ENCODE assay signal across 9 mouse cellular contexts in the genomic region with DNA sequence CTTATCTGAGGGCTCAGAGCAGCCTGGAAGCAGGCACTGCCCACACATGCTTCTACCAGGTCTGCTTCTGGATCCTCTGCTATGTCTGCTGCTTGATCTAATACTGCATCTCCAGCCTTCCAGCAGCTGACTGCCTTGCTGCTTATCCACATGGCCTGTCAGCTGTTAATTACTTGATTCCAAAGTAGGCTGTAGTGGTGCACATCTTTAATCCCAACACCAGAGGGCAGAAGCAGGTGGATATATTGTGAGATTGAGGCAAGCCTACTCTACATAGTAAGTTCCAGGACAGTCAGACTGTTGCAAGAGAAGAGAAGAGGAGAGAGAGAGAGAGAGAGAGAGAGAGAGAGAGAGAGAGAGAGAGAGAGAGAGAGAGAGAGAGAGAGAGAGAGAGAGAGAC. TPM values are rescaled to one million over a fixed set of nuclear protein-coding genes. Genes with fewer than 3 reads are reported as not detected.
DNase-seq lines count a peak whose midpoint lies in the region; ATAC-seq and TF ChIP-seq lines count a peak whose summit lies in the region.
"Had no signal": no experiment of that assay in that cellular context is flagged by ENCODE, and none has a peak within 500 bp of the region (broad histone marks: within the 10 kb centered on the region; RNA-seq: fewer than 3 reads in every experiment).

No protein-coding gene starts in this region.

- peak; percentile 2 for DNase-seq in hindbrain, embryonic 10.5 days (ENCODE audit: low spot score)
- peak; percentile 17 for DNase-seq in brain, adult 2 months (ENCODE audit: low read depth, low spot score)
- DNase-seq in kidney, postnatal 4 days, result peak; percentile 12
- no peak for DNase-seq in thymus, postnatal 10 days (ENCODE audit: low spot score in 2 of 2)
- no peak for DNase-seq in testis, postnatal 10 days (ENCODE audit: low spot score)

- no peak overlapping the region for H3K4me2 ChIP-seq in hindbrain, embryonic 13.5 days
- H3K4me2 ChIP-seq: embryonic facial prominence, embryonic 13.5 days; limb, embryonic 15.5 days had no signal

- no peak overlapping the region for H3K4me3 ChIP-seq in hindbrain, embryonic 10.5 days
- no peak overlapping the region for H3K4me3 ChIP-seq in hindbrain, embryonic 13.5 days
- H3K4me3 ChIP-seq in E14TG2a.4 (replicated peaks; ENCODE audit: low read length), result no peak overlapping the region
- H3K4me3 ChIP-seq: embryonic facial prominence, embryonic 13.5 days; limb, embryonic 15.5 days had no signal

- H3K9ac ChIP-seq in hindbrain, embryonic 13.5 days, result no peak overlapping the region
- H3K9ac ChIP-seq: embryonic facial prominence, embryonic 13.5 days; limb, embryonic 15.5 days had no signal

- H3K9me3 ChIP-seq in hindbrain, embryonic 10.5 days, result no peaks in the 10 kb centered on the region
- H3K9me3 ChIP-seq in hindbrain, embryonic 13.5 days, result no peaks in the 10 kb centered on the region
- H3K9me3 ChIP-seq in E14TG2a.4 (ENCODE audit: low read length), result no peaks in the 10 kb centered on the region
- H3K9me3 ChIP-seq: embryonic facial prominence, embryonic 13.5 days; limb, embryonic 15.5 days had no signal

- no peaks in the 10 kb centered on the region for H3K36me3 ChIP-seq in hindbrain, embryonic 10.5 days
- no peaks in the 10 kb centered on the region for H3K36me3 ChIP-seq in hindbrain, embryonic 13.5 days
- H3K36me3 ChIP-seq in E14TG2a.4 (ENCODE audit: insufficient read depth, low read length), result no peaks in the 10 kb centered on the region
- H3K36me3 ChIP-seq: embryonic facial prominence, embryonic 13.5 days; limb, embryonic 15.5 days had no signal

- peak; percentile 52 for TF ChIP-seq CTCF in E14TG2a.4 (conservative IDR thresholded peaks at IDR 0.05; ENCODE audit: low read length)

- H3K27ac ChIP-seq in hindbrain, embryonic 10.5 days, result no peak overlapping the region
- H3K27ac ChIP-seq in hindbrain, embryonic 13.5 days, result no peak overlapping the region
- H3K27ac ChIP-seq: embryonic facial prominence, embryonic 13.5 days; limb, embryonic 15.5 days had no signal

- no peak for ATAC-seq in hindbrain, embryonic 13.5 days (ENCODE audit: low FRiP score)

- no peaks in the 10 kb centered on the region for H3K27me3 ChIP-seq in hindbrain, embryonic 10.5 days (ENCODE audit: insufficient read depth, poor library complexity, severe bottlenecking)
- no peaks in the 10 kb centered on the region for H3K27me3 ChIP-seq in hindbrain, embryonic 13.5 days
- H3K27me3 ChIP-seq in E14TG2a.4 (ENCODE audit: insufficient read depth, low read length), result no peaks in the 10 kb centered on the region
- H3K27me3 ChIP-seq: embryonic facial prominence, embryonic 13.5 days; limb, embryonic 15.5 days had no signal

- no peaks in the 10 kb centered on the region for H3K4me1 ChIP-seq in hindbrain, embryonic 10.5 days (replicated peaks)
- H3K4me1 ChIP-seq in hindbrain, embryonic 13.5 days (replicated peaks), result no peaks in the 10 kb centered on the region
- no peaks in the 10 kb centered on the region for H3K4me1 ChIP-seq in E14TG2a.4 (replicated peaks; ENCODE audit: low read depth, low read length)
- H3K4me1 ChIP-seq: embryonic facial prominence, embryonic 13.5 days; limb, embryonic 15.5 days had no signal

RNA-seq across cellular contexts. Expression of a gene that starts 26.4 kb away (rescaled TPM):
- 5.0 and 6.2 TPM in 2 replicates for polyA plus RNA-seq in hindbrain, embryonic 10.5 days (2016; fragmentation: Nextera tagmentation; extraction: Ambion mirVana)
- 0.27 and 0.48 TPM in 2 replicates for polyA plus RNA-seq in hindbrain, embryonic 13.5 days (2015; fragmentation: Nextera tagmentation; extraction: Ambion mirVana)

RNA-seq across cellular contexts. Expression of a gene that starts 30.5 kb away (rescaled TPM):
- not detected in 2 replicates for polyA plus RNA-seq in hindbrain, embryonic 10.5 days (2016; fragmentation: Nextera tagmentation; extraction: Ambion mirVana)
- polyA plus RNA-seq in hindbrain, embryonic 13.5 days (2015; fragmentation: Nextera tagmentation; extraction: Ambion mirVana), result not detected in 2 replicates
- polyA plus RNA-seq: embryonic facial prominence, embryonic 13.5 days; limb, embryonic 15.5 days had no signal

RNA-seq across cellular contexts. Expression of a gene that starts 43.1 kb away (rescaled TPM):
- 0.82 and 1.2 TPM in 2 replicates for polyA plus RNA-seq in hindbrain, embryonic 10.5 days (2016; fragmentation: Nextera tagmentation; extraction: Ambion mirVana)
- polyA plus RNA-seq in hindbrain, embryonic 13.5 days (2015; fragmentation: Nextera tagmentation; extraction: Ambion mirVana), result 0.49 and 1.0 TPM in 2 replicates

Comparison
In these comparisons a context has a peak if more than half of its experiments do, and no peak if none do; other contexts are left out.
1. DNase-seq: peak in hindbrain, embryonic 10.5 days (single experiment), brain, adult 2 months (single experiment) and kidney, postnatal 4 days (2 of 2); none in thymus, postnatal 10 days (0 of 2) and testis, postnatal 10 days (single experiment).